Mouse (Mus musculus) CH12.LX (cell line): ENCODE results near the gene Jpt2.

Experiments used
- CHD1 ChIP-seq: IDR thresholded peaks from 2 replicates; pipeline ENCODE4 v1.6.1; 2012; ENCODE audit warnings: low read depth, low read length, improper control_type of control experiment, inconsistent platforms
- CHD2 ChIP-seq: IDR thresholded peaks from 2 replicates; pipeline ENCODE4 v1.6.1; 2011; ENCODE audit warnings: low read length, improper control_type of control experiment
- CTCF ChIP-seq, 2 experiments: IDR thresholded peaks in 1 of 2; conservative IDR thresholded peaks in 1 of 2; 2 replicates each; pipeline ENCODE4 v1.5.1; 2011 to 2012; ENCODE audit warnings: low read depth in 2 of 2, low read length in 2 of 2, improper control_type of control experiment in 1 of 2, inconsistent platforms in 1 of 2, mild to moderate bottlenecking in 1 of 2, moderate library complexity in 1 of 2
- HCFC1 ChIP-seq: IDR thresholded peaks from 2 replicates; pipeline ENCODE4 v1.6.1; 2012; ENCODE audit warnings: low read depth, mild to moderate bottlenecking, inconsistent platforms, low read length, improper control_type of control experiment
- MAX ChIP-seq: IDR thresholded peaks from 2 replicates; pipeline ENCODE4 v1.6.1; 2011; ENCODE audit warnings: low read length, improper control_type of control experiment
- MAZ ChIP-seq: IDR thresholded peaks from 2 replicates; pipeline ENCODE4 v1.6.1; 2012; ENCODE audit warnings: low read depth, mild to moderate bottlenecking, inconsistent platforms, low read length, improper control_type of control experiment, moderate library complexity
- NRF1 ChIP-seq: IDR thresholded peaks from 2 replicates; pipeline ENCODE4 v1.6.1; 2014; ENCODE audit warnings: low read depth, mild to moderate bottlenecking, inconsistent platforms, low read length, improper control_type of control experiment, moderate library complexity
- POLR2A ChIP-seq: IDR thresholded peaks from 2 replicates; pipeline ENCODE4 v1.6.1; 2011; ENCODE audit warnings: low read depth, mild to moderate bottlenecking, improper control_type of control experiment, low read length
- POLR2AphosphoS2 ChIP-seq: IDR thresholded peaks from 2 replicates; pipeline ENCODE4 v1.6.1; 2011; ENCODE audit warnings: low read depth, low read length, improper control_type of control experiment
- RAD21 ChIP-seq: IDR thresholded peaks from 2 replicates; pipeline ENCODE4 v1.6.1; 2011; ENCODE audit warnings: low read depth, mild to moderate bottlenecking, low read length, improper control_type of control experiment, moderate library complexity
- SMC3 ChIP-seq: IDR thresholded peaks from 2 replicates; pipeline ENCODE4 v1.6.1; 2011; ENCODE audit warnings: low read depth, low read length, improper control_type of control experiment
- ZC3H11A ChIP-seq: IDR thresholded peaks from 2 replicates; pipeline ENCODE4 v1.6.1; 2012; ENCODE audit warnings: low read depth, mild to moderate bottlenecking, inconsistent platforms, low read length, improper control_type of control experiment
- ZMIZ1 ChIP-seq: IDR thresholded peaks from 2 replicates; pipeline ENCODE4 v1.6.1; 2012; ENCODE audit warnings: low read depth, mild to moderate bottlenecking, inconsistent platforms, low read length, improper control_type of control experiment
- ZNF384 ChIP-seq: IDR thresholded peaks from 2 replicates; pipeline ENCODE4 v1.6.1; 2012; ENCODE audit warnings: low read depth, low read length, improper control_type of control experiment, inconsistent platforms

DNA sequence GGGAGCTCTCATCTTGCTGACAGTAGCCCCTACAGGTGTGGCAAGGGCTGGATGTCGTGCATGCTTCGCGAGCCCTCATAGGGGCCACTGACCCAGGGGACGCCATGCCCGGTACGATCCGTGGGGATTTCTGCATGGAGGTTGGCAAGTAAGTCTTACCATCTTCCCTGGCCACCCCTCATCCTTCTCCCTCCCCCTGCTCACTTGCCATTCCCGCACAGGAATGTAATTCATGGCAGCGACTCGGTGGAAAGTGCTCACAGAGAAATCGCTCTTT, 63.6 kb downstream of the Jpt2 start:
- TF ChIP-seq POLR2A: no peak
- TF ChIP-seq ZC3H11A: no peak
- TF ChIP-seq SMC3: no peak
- TF ChIP-seq CTCF (conservative IDR thresholded peaks at IDR 0.05 in 1 of 2, IDR thresholded peaks at IDR 0.05 in 1 of 2; ENCODE audit: low read depth in 2 of 2, low read length in 2 of 2): no peak
- TF ChIP-seq MAX: no peak
- TF ChIP-seq POLR2AphosphoS2: no peak
- no peak for TF ChIP-seq CHD2
- TF ChIP-seq NRF1: no peak
- no peak for TF ChIP-seq MAZ
- TF ChIP-seq ZMIZ1: no peak
- TF ChIP-seq ZNF384: no peak
- TF ChIP-seq HCFC1: no peak
- TF ChIP-seq CHD1: no peak
- no peak for TF ChIP-seq RAD21
